Mouse (Mus musculus) lung, embryonic 14.5 days (tissue): ENCODE data around the gene Klhl10. TPM values are rescaled to one million over a fixed set of nuclear protein-coding genes. Genes with fewer than 3 reads are reported as not detected.

Experiments used
- ATAC-seq: fragments of 200-750 bp; cut with Nextera tagmentation; 2 replicates; pipeline ENCODE4 v1.8.0; 2017; ENCODE audit warnings: mild to moderate bottlenecking, moderate TSS enrichment, moderate library complexity; ENCODE audit not compliant: insufficient read depth
- DNase-seq: peaks from one replicate; pipeline ENCODE4 v3.0.0-alpha.2; 2015
- H3K27ac ChIP-seq: fragments of 300-500 bp; sonication (generic); 2 replicates; pipeline ENCODE4 v1.5.1; 2014; ENCODE audit warnings: low read depth, mild to moderate bottlenecking, moderate library complexity
- H3K27me3 ChIP-seq: fragments of 300-500 bp; sonication (generic); 2 replicates; pipeline ENCODE4 v1.6.1; 2014; ENCODE audit warnings: low read length, control low read depth; ENCODE audit not compliant: insufficient read depth
- H3K36me3 ChIP-seq: fragments of 300-500 bp; sonication (generic); 2 replicates; pipeline ENCODE4 v1.6.1; 2014; ENCODE audit warnings: control low read depth; ENCODE audit not compliant: insufficient read depth
- H3K4me1 ChIP-seq: fragments of 300-500 bp; sonication (generic); 2 replicates; pipeline ENCODE4 v1.6.1; 2014; ENCODE audit warnings: antibody characterized with exemption, control low read depth; ENCODE audit not compliant: insufficient read depth
- H3K4me2 ChIP-seq: fragments of 300-500 bp; sonication (generic); 2 replicates; pipeline ENCODE4 v1.6.1; 2014; ENCODE audit warnings: mild to moderate bottlenecking
- H3K4me3 ChIP-seq: fragments of 300-500 bp; sonication (generic); 2 replicates; pipeline ENCODE4 v1.5.1; 2014; ENCODE audit warnings: low read depth, low read length
- H3K9ac ChIP-seq: fragments of 300-500 bp; sonication (generic); 2 replicates; pipeline ENCODE4 v1.6.1; 2014
- H3K9me3 ChIP-seq: fragments of 300-500 bp; sonication (generic); 2 replicates; pipeline ENCODE4 v1.6.1; 2016; ENCODE audit warnings: low read depth, low read length, control low read depth
- CTCF ChIP-seq: IDR thresholded peaks from 2 replicates; pipeline ENCODE4 v1.5.1; 2016; ENCODE audit warnings: antibody characterized with exemption, low read depth
- WGBS: fragments of 180-500 bp; shearing (Covaris S2); extraction: QIAGEN DNeasy Blood & Tissue Kit; methylation state at CpG from one replicate; pipeline ENCODE4 v1.1.7; 2014; 5-methylcytosine and 5-hydroxymethylcytosine counted together
- polyA plus RNA-seq: library from polyadenylated mRNA; unstranded; fragments of >200 nt; fragmentation: Nextera tagmentation; extraction: Ambion mirVana; gene quantifications from 2 replicates; pipeline ENCODE4 v1.2.1, GENCODE M21; 2014

The Klhl10 gene
- polyA plus RNA-seq, 1 experiment from 2014 or later: 0.24 TPM

DNA sequence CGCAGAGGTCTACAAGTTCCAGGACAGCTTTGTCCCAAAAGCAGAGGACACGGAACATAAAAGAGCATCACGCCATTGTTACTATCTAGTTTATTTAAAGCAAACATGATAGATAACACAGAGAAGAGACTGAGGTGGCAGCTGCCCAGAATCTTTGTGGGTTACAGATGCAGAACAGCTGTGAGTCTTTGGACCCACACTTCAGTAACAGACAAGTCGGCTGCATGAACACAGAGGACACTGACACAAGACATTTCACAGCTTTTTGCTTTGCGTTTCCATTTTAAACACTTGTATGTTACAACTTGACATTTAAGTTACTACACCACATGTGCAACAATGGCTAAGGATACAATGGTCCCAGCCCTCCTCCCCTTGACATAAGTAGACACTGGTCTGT, 34.6 kb downstream of the Klhl10 start:
- H3K9me3 ChIP-seq: no peaks in the 10 kb centered on the region
- H3K4me1 ChIP-seq: no peaks in the 10 kb centered on the region; the same call in 1 of the 2 replicates
- TF ChIP-seq CTCF: no peak
- WGBS: 56% methylated on average over 5 of the region's 5 CpGs
- DNase-seq (peak; percentile 58), ATAC-seq (no peak)
- H3K36me3 ChIP-seq: peaks cover 52% of the 10 kb centered on the region
- no peak overlapping the region for H3K27ac ChIP-seq
- no peak overlapping the region for H3K4me3 ChIP-seq
- H3K27me3 ChIP-seq: no peaks in the 10 kb centered on the region
- no peak overlapping the region for H3K4me2 ChIP-seq
- H3K9ac ChIP-seq: no peak overlapping the region

DNA sequence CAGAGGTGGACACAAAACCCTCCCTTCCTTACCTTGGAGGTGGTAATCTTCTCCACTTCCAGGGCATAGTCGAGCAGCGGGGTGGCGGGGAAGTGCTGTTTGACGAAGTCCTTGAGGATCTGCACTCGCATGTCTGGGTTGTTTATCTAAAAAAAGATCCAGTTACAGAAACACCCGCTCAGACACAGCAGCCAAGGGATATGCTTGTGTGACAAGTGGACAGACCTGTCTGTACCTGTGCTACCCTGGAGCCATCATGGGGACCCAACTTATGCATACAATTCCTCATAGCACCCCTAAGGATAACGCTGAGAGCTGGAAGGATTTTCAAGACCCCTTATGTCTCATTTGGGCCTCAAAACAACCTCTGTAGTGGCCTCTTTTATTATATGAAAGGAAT, 37.4 kb downstream of the Klhl10 start:
- no peak for TF ChIP-seq CTCF
- Histone ChIP-seq H3K4me2 (no peak overlapping the region), H3K27ac (no peak overlapping the region), H3K4me1 (no peaks in the 10 kb centered on the region), H3K27me3 (no peaks in the 10 kb centered on the region), H3K4me3 (no peak overlapping the region), H3K36me3 (peaks cover 75% of the 10 kb centered on the region), H3K9me3 (no peaks in the 10 kb centered on the region), H3K9ac (no peak overlapping the region)
- 31% methylated on average over 7 of the region's 7 CpGs for WGBS
- DNase-seq (no peak), ATAC-seq (no peak)

DNA sequence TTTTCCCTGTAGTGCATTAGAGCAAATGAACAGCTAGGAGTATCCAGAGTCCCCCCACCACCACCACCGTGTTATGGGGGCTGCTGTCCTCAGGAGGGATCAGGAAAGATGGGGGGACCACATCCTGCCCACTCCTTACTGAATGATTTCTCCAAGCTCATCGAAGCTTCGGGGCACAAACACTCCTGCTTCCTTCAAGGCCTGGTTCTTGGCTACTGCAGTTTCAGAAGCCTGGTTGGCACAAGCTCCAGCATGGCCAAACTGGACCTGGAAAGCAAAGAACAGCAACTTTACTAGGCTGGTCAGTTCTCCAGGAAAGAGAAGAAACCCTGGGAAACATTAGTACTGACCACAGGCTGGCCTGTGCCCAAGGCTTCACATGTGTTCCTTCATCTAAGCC, 42.7 kb downstream of the Klhl10 start:
- Histone ChIP-seq H3K4me3 (no peak overlapping the region), H3K4me1 (no peaks in the 10 kb centered on the region), H3K36me3 (peaks cover 88% of the 10 kb centered on the region), H3K9me3 (no peaks in the 10 kb centered on the region), H3K27me3 (no peaks in the 10 kb centered on the region), H3K27ac (no peak overlapping the region), H3K4me2 (no peak overlapping the region), H3K9ac (no peak overlapping the region)
- DNase-seq (no peak), ATAC-seq (no peak)
- 96% methylated on average over 3 of the region's 3 CpGs for WGBS
- no peak for TF ChIP-seq CTCF

DNA sequence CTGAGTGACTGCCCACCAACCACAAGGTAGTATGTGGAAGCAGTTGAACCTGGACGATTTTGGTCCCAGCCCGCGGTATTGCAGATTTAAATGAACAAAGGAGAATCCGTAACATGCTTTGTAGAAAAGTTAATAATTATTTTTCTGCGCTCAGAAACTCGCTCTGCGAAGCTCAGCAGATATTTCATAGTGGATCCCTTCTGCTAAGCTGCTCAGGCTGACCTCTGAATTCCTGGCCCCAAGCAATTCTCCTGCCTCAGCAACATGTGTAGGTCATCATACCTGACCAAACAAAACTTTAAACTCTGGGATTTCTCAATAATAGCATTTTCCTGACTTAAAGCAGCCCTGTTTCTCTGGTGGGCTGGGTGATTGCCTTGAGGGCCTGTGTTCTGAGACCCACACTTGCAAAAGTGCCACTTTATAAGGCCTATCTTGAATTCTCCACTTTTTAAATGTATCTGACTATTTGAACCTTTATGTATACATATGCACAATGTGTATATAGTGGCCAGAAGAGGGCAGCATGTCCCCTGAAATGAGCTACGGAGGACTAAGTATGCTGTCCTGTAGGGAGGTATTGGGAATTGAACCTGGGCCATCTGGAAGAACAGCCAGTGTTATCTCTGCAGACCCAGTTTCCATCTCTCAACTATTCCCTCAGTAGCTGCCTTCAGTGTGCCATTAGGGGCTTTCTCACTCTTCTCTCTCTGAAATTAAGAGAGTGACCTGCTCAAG, 44.3 kb downstream of the Klhl10 start:
- Histone ChIP-seq H3K27ac (no peak overlapping the region), H3K9me3 (no peaks in the 10 kb centered on the region), H3K36me3 (peaks cover 88% of the 10 kb centered on the region), H3K27me3 (no peaks in the 10 kb centered on the region), H3K4me3 (no peak overlapping the region), H3K4me2 (no peak overlapping the region), H3K4me1 (no peaks in the 10 kb centered on the region), H3K9ac (no peak overlapping the region)
- ATAC-seq (0 out of 2 replicates have a peak, but pooled peaks have one; percentile 41), DNase-seq (peak; percentile 82)
- peak; percentile 65 for TF ChIP-seq CTCF
- WGBS: 87% methylated on average over 8 of the region's 8 CpGs

DNA sequence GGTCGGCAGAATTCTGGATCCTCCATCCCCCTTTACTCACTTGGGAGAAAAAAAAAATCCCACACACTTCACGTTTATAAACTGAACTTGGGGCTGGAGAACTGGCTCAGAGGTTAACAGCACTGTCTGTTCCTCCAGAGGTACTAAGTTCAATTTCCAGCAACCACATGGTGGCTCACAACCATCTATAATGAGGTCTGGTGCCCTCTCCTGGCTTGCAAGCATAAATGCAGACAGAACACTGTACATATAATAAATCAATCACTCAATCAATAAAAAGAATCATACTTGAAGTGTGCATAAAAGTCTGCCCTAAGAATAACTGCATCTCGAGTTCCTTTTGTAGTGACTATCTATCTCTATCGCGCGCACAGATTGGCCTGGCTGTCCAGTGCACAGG, 49.2 kb downstream of the Klhl10 start:
- H3K9ac ChIP-seq: no peak overlapping the region
- ATAC-seq: no peak
- H3K4me2 ChIP-seq: no peak overlapping the region
- peak; percentile 40; the same call in 1 of the 2 replicates for TF ChIP-seq CTCF
- H3K9me3 ChIP-seq: no peaks in the 10 kb centered on the region
- DNase-seq: no peak
- H3K27me3 ChIP-seq: no peaks in the 10 kb centered on the region
- H3K4me3 ChIP-seq: no peak overlapping the region
- no peak overlapping the region for H3K27ac ChIP-seq
- 88% methylated on average over 6 of the region's 6 CpGs for WGBS
- H3K4me1 ChIP-seq: no peaks in the 10 kb centered on the region
- H3K36me3 ChIP-seq: peaks cover 90% of the 10 kb centered on the region

DNA sequence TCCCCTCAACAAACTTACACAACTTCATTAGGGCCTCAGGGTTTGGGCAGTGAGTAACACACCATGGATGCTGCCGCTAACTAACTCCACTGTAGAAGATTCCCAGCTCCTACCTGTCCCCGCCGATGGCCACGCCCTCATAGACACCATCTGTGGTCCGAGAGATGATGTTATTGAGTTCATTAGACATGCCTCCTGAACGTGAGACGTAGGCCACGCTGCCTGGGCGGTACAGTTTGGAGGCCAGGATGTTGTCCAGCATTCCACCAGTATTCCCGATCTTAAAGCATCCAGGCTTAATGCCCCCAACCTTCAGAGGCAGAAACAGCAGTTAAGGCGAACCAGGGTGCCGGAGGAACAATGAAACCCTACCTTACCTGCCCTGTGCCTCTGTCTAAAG, 52.1 kb downstream of the Klhl10 start:
- TF ChIP-seq CTCF: no peak
- Histone ChIP-seq H3K27me3 (no peaks in the 10 kb centered on the region), H3K9ac (no peak overlapping the region), H3K9me3 (no peaks in the 10 kb centered on the region), H3K4me1 (no peaks in the 10 kb centered on the region), H3K27ac (no peak overlapping the region), H3K4me3 (no peak overlapping the region), H3K36me3 (peaks cover 94% of the 10 kb centered on the region), H3K4me2 (no peak overlapping the region)
- ATAC-seq (no peak), DNase-seq (no peak)
- WGBS: 92% methylated on average over 12 of the region's 12 CpGs

DNA sequence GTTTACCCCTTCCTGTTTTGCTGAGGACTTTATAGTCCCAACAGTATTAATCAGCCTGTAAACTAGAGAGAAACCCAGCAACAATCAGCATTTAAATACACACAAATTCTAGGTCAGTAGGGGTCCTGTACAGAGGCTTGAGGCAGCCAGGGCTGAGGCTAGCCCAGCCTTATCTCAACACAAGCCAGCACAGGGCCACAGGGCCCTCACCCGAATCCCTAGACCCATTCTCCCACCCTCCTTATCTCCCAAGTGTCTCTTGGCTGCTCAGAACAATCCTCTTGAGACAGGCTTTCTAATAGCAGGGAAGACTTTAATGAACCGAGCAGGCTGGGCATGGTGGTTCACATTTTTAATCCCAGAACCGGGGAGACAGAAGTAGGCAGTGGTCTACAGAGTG, 58.5 kb downstream of the Klhl10 start:
- Histone ChIP-seq H3K4me2 (no peak overlapping the region), H3K4me1 (no peaks in the 10 kb centered on the region), H3K27ac (no peak overlapping the region), H3K9me3 (no peaks in the 10 kb centered on the region), H3K27me3 (no peaks in the 10 kb centered on the region), H3K36me3 (peaks cover 91% of the 10 kb centered on the region), H3K4me3 (no peak overlapping the region), H3K9ac (no peak overlapping the region)
- 77% methylated on average over 3 of the region's 3 CpGs for WGBS
- no peak for DNase-seq
- ATAC-seq: no peak
- TF ChIP-seq CTCF: no peak
